Mouse (Mus musculus) embryonic facial prominence, embryonic 15.5 days (tissue): ENCODE measurements around the gene Pacs1. TPM values are rescaled to one million over a fixed set of nuclear protein-coding genes. Genes with fewer than 3 reads are reported as not detected.
"Not testable (repeated sequence)": the region's sequence is repeated elsewhere in the genome, so short reads cannot be mapped to it uniquely, and the experiment has no call there.

Experiments used
- ATAC-seq: fragments of 200-750 bp; cut with Nextera tagmentation; 2 replicates; pipeline ENCODE4 v1.8.0; 2017; ENCODE audit warnings: low read depth, moderate TSS enrichment; ENCODE audit not compliant: insufficient number of reproducible peaks, low FRiP score, low TSS enrichment
- H3K27ac ChIP-seq: fragments of 300-500 bp; sonication (generic); replicated peaks from 2 replicates; pipeline ENCODE4 v1.5.1; 2015; ENCODE audit warnings: mild to moderate bottlenecking, inconsistent platforms
- H3K27me3 ChIP-seq: fragments of 300-500 bp; sonication (generic); 2 replicates; pipeline ENCODE4 v1.6.1; 2015; ENCODE audit warnings: inconsistent platforms
- H3K36me3 ChIP-seq: fragments of 300-500 bp; sonication (generic); 2 replicates; pipeline ENCODE4 v1.6.1; 2015; ENCODE audit warnings: mild to moderate bottlenecking, inconsistent platforms
- H3K4me1 ChIP-seq: fragments of 300-500 bp; sonication (generic); 2 replicates; pipeline ENCODE4 v1.6.1; 2015; ENCODE audit warnings: inconsistent platforms
- H3K4me2 ChIP-seq: fragments of 300-500 bp; sonication (generic); replicated peaks from 2 replicates; pipeline ENCODE4 v1.6.1; 2015; ENCODE audit warnings: mild to moderate bottlenecking, inconsistent platforms
- H3K4me3 ChIP-seq: fragments of 300-500 bp; sonication (generic); replicated peaks from 2 replicates; pipeline ENCODE4 v1.5.1; 2015; ENCODE audit warnings: mild to moderate bottlenecking, inconsistent platforms
- H3K9ac ChIP-seq: fragments of 300-500 bp; sonication (generic); 2 replicates; pipeline ENCODE4 v1.6.1; 2015; ENCODE audit warnings: inconsistent platforms
- H3K9me3 ChIP-seq: fragments of 300-500 bp; sonication (generic); replicated peaks from 2 replicates; pipeline ENCODE4 v1.6.1; 2016; ENCODE audit warnings: inconsistent platforms
- WGBS: fragments of 180-500 bp; shearing (Covaris S2); methylation state at CpG from one replicate; pipeline ENCODE4 v1.1.7; 2015; 5-methylcytosine and 5-hydroxymethylcytosine counted together
- polyA plus RNA-seq: library from polyadenylated mRNA; unstranded; fragments of >200 nt; fragmentation: Nextera tagmentation; extraction: Ambion mirVana; gene quantifications from 2 replicates; pipeline ENCODE4 v1.2.1, GENCODE M21; 2015

Pacs1 gene
- polyA plus RNA-seq, 1 experiment from 2014 or later = 30.6 TPM

DNA sequence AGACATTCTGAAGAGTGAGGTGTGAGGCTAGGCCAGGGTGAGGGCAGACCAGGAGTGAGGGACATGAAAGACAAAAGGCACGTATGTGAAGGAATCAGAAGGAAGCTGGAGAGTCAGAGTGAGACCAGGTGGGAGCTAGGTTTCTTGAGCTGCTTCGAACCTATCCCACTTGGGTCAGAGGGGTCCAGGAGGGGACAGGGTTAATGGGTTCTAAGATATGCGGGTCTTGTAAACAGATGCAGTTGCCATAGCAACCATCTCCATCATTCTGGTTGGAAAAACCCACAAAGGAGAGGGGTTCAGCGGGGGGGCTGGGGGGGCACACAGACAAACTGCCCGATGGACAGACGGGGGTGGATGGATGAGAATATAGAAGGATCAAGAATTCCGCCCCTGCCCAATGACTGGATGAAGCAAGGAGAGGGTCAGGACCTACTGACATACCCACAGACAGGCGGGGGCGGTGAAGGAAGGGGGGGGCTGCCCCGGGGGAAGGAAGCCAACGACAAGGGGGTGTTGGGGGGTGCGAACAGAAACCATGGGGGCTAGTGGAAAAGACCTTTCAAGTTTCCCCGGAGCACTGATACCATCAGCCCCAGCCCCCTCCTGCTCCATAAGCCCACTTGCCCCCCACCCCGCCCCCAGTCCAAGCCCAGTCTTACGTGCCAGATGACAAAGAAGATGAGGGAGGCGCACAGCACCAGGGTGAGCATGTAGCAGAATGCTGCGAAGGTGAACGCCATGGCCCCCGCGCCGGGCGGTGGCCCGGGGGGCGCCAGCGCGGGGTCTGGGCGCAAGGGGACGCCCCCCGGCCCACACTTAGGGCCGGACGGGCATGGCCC lies 175.2 kb downstream of the Pacs1 start:
- Histone ChIP-seq H3K4me2 (peak overlapping the region; percentile 99), H3K4me1 (peaks cover 65% of the 10 kb centered on the region), H3K9me3 (no peaks in the 10 kb centered on the region), H3K27ac (peak overlapping the region; percentile 65), H3K4me3 (peak overlapping the region; percentile 70), H3K27me3 (no peaks in the 10 kb centered on the region), H3K36me3 (peaks cover 45% of the 10 kb centered on the region), H3K9ac (peak overlapping the region; percentile 91)
- 4% methylated on average over 31 of the region's 31 CpGs for WGBS
- ATAC-seq = no peak; the same call in 1 of the 2 replicates

DNA sequence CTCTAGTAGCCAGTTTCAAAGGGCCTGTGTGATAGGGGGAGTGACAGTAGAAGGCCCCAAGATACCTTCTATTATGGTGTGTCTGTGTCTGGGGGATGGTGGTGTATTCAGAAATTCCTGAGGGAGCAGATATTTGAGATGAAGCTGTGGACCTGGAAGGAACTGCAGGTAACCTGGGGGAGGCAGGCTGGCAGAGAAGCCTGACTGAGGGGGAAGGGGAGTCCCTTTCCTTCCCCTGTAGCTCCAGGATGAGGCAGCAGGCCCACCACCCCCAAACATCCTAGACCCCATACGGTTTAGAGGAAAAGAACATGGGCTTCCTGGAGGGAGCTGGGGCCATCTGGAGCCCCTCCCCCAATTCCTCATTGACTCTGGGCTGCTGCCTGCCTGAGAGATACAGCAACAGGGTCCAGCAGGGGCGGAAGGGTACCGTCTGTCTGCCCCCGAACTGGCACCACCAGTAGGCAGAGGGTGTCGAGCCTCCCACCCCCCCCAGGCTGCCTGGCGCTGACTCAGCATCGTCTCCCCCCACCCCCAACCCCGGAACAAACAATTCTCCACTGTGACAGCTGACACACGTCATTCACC lies 176.9 kb downstream of the Pacs1 start:
- WGBS = 14% methylated on average over 9 of the region's 9 CpGs
- Histone ChIP-seq H3K4me2 (0 out of 2 replicates have a peak overlapping the region, but pooled peaks have one; percentile 99), H3K36me3 (peaks cover 45% of the 10 kb centered on the region), H3K9ac (no peak overlapping the region), H3K4me1 (peaks cover 65% of the 10 kb centered on the region), H3K27me3 (no peaks in the 10 kb centered on the region), H3K4me3 (no peak overlapping the region), H3K9me3 (no peaks in the 10 kb centered on the region), H3K27ac (no peak overlapping the region; the same call in 1 of the 2 replicates)
- no peak for ATAC-seq

DNA sequence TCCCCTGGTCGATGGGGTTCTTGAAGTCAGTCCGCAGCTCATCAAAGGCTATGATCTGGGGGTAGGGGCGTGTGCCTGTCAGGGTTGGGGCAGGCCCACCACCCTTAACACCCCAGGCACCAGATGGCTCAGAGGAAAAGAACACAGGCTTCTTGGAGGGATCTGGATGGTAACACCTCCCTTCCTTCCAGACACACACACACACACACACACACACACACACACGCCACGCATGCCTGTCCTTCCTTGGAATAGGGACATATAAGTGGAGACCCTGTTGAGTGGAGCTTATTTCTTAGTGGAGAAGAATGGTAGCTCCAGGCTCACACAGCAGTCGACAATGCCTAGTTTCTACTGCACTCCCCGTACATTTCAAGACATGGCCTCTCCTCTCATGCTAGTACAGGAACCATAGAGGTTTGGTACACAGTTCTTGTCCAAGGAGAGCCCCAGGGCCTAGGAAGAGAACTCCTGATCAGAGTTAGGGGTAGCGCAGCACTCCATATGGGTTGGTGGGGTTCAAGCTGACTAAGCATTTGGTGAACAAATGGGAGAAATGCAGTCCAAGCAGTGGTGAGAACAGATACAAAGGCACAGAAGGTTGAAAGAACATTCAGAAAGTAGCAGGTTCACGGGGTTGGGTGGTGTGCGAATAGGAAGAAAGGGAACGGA lies 178.0 kb downstream of the Pacs1 start:
- WGBS = 40% methylated on average over 11 of the region's 11 CpGs
- Histone ChIP-seq H3K36me3 (peaks cover 44% of the 10 kb centered on the region), H3K4me2 (peak overlapping the region; percentile 29; the same call in 1 of the 2 replicates), H3K27me3 (no peaks in the 10 kb centered on the region), H3K4me3 (no peak overlapping the region; the same call in 1 of the 2 replicates), H3K9ac (no peak overlapping the region), H3K27ac (no peak overlapping the region), H3K9me3 (no peaks in the 10 kb centered on the region), H3K4me1 (peaks cover 65% of the 10 kb centered on the region)
- no peak for ATAC-seq

DNA sequence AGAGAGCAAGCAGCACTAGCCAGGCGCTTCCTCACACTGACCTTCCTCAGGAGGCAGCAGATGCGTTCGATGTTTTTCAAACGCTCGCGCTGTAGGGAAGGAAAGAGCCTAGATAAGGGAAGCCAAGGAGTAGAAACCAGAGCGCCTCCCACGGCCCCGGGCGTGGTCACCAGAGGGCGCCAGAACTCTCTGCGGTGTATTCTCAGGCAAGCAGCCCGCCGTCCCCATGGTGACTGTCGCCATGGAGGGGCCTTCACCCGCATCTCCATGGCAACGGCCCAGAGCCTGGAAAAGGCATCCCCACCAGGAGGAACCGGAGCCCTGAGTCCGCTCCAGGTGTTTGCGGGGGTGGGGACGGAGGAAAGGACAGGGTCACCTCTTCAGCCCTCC lies 178.7 kb downstream of the Pacs1 start:
- Histone ChIP-seq H3K27ac (no peak overlapping the region), H3K4me1 (peaks cover 61% of the 10 kb centered on the region), H3K4me3 (no peak overlapping the region; the same call in 1 of the 2 replicates), H3K27me3 (no peaks in the 10 kb centered on the region), H3K9me3 (no peaks in the 10 kb centered on the region), H3K4me2 (peak overlapping the region; percentile 29; the same call in 1 of the 2 replicates), H3K36me3 (peaks cover 43% of the 10 kb centered on the region), H3K9ac (no peak overlapping the region)
- peak; percentile 43; the same call in 1 of the 2 replicates for ATAC-seq
- WGBS = under 1% methylated on average over 21 of the region's 21 CpGs

DNA sequence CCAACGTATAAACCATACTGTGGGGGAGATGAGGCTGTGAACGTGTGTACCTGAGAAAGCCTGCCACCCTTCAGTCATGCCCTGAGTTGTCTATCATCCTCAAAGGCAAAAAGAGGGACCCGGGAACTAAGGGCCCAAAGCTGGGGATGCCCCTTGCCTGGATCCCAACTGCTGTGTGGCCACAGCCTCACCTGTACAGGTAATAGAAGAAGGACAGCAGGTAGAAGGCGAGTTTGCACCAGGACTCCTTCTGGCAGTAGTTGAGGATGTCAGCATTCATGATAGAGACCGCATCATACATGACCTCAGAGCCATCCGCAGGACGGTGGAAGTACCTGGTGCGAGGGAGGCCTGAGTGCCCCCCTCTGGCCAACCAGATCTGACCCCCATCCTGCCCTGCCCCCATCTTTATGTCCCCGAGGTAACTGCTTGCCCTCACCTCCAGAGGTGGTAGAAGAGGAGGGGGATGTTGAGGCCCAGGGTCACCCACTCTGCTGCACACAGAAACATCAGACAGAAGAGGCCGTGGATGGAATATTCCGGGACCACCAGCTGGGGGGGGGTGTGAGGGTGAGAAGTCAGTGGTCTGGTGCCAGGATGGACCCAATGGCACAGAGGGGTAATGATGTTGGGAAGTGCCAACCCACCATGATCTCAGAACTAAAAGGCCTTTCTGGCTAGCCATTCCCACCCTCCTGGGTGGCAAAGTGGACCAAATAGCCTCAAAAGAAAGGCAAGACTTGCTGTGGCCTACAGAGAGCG lies 179.3 kb downstream of the Pacs1 start:
- no peak for ATAC-seq
- Histone ChIP-seq H3K36me3 (peaks cover 43% of the 10 kb centered on the region), H3K4me2 (no peak overlapping the region), H3K4me3 (no peak overlapping the region; the same call in 1 of the 2 replicates), H3K9ac (no peak overlapping the region), H3K4me1 (peaks cover 59% of the 10 kb centered on the region), H3K27ac (no peak overlapping the region), H3K27me3 (no peaks in the 10 kb centered on the region), H3K9me3 (no peaks in the 10 kb centered on the region)
- 71% methylated on average over 12 of the region's 12 CpGs for WGBS

DNA sequence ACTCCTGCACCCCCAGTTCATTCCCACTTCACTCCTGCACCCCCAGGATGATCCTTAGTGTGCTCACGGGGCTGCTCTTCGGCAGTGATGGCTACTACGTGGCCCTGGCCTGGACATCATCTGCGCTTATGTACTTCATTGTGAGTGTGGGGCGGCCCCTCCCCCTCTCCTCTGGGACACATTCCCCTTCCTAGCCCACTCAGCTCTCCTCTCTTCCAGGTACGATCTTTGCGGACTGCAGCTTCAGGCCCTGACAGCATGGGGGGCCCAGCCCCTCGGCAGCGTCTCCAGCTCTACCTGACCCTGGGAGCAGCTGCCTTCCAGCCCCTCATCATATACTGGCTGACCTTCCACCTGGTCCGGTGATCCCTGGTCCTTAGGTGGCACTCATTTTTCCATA lies 180.8 kb downstream of the Pacs1 start:
- 92% methylated on average over 10 of the region's 10 CpGs for WGBS
- H3K4me1 ChIP-seq = peaks cover 50% of the 10 kb centered on the region
- peaks cover 43% of the 10 kb centered on the region for H3K36me3 ChIP-seq
- no peak overlapping the region; the same call in 1 of the 2 replicates for H3K4me3 ChIP-seq
- no peak overlapping the region for H3K9ac ChIP-seq
- no peak for ATAC-seq
- no peaks in the 10 kb centered on the region for H3K27me3 ChIP-seq
- H3K9me3 ChIP-seq = no peaks in the 10 kb centered on the region
- no peak overlapping the region for H3K4me2 ChIP-seq
- H3K27ac ChIP-seq = no peak overlapping the region

DNA sequence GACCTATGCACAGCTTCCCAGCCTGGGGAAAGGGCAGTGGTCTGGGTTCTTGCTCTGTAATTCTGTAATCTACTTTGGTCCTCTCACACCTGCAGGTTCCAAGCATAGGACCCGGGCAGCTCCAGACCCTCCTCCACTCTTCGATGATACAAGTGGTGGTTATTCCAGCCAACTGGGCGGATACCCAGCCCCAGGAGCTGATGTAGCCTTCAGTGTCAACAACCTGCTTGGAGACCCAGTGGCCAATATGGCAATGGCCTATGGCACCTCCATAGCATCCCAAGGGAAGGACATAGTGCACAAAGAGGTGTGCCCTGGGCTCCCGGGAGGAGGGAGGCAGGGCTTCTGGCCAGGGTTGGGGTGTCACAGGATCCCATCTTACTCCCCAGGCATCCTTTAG lies 183.6 kb downstream of the Pacs1 start:
- H3K4me3 ChIP-seq = peak overlapping the region; percentile 78
- H3K27me3 ChIP-seq = peaks cover 23% of the 10 kb centered on the region
- no peak for ATAC-seq
- WGBS = 89% methylated on average over 4 of the region's 4 CpGs
- H3K9ac ChIP-seq = no peak overlapping the region
- no peaks in the 10 kb centered on the region for H3K9me3 ChIP-seq
- H3K27ac ChIP-seq = no peak overlapping the region
- peak overlapping the region; percentile 55 for H3K4me2 ChIP-seq
- peaks cover 37% of the 10 kb centered on the region for H3K4me1 ChIP-seq
- H3K36me3 ChIP-seq = peaks cover 43% of the 10 kb centered on the region

DNA sequence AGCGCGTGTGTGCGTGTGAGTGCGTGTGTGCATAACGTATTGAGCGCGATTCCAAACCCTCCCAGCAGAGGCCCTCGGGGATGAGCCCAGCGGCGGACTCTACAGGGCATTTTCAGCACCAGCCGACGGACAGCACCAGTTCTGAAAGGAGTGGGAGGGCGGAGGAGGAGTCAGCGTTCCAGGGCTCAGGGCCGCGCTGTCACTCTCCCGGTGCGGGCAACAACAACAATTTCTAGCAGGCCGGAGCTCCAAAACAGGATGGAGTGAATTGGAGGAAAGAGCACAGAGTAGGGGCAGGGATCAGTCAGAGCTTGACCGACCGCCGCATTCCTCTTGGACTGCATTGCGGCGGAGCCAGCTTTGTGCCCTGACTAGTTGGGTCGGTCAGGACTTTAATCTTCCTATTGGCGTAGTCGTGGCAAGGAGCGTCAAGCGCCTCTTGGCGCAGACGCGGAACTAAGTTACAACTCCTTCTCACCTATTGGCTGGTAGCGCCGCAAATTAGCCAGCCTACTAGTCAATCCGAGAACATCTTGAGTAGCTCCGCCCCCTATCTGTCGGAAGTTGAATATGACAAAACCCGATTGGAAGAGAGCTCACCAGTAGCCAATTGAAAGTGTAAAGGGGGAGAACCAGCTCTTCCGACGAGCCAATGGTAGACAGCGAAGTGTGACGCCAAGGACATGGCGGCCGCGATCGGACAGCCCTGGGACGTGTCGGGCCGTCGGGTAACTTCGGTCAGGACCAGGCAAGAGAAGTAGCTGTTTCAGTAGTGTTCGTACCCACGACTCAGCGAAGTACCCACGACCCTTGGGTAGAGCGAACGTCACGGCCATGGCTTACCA lies 184.8 kb downstream of the Pacs1 start, which contains the start of gene Yif1a:
Gene Yif1a (plus strand): TSS at position 655 of the 845 bp plus-strand sequence.
- Histone ChIP-seq H3K27ac (peak within 1 kb of the TSS; percentile 87), H3K4me2 (peak within 1 kb of the TSS; percentile 55), H3K4me1 (peaks cover 27% of the 10 kb centered on the region), H3K27me3 (peaks cover 35% of the 10 kb centered on the region), H3K4me3 (peak within 1 kb of the TSS; percentile 78), H3K36me3 (peaks cover 33% of the 10 kb centered on the region), H3K9ac (peak within 1 kb of the TSS; percentile 57), H3K9me3 (no peaks in the 10 kb centered on the region)
- under 1% methylated on average over 58 of the region's 58 CpGs for WGBS
- ATAC-seq = peak; percentile 91

DNA sequence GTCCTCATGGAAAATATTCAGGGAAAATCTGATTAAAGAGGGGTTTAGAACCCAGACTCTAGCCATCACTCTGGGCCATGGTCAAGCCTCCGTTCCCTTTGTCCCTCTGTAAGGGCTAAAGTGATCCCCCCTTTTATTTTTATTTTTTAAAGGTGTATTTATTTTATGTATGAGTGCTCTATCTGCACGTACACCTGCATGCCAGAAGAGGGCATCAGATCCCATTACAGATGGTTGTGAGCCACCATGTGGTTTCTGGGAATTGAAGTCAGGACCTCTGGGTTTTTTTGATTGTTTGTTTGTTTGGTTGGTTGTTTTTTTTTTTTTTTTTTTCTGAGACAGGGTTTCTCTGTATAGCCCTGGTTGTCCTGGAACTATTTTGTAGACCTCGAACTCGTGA lies 186.4 kb downstream of the Pacs1 start:
- not testable (repeated sequence) for H3K27ac ChIP-seq, H3K9me3 ChIP-seq, H3K4me3 ChIP-seq, H3K9ac ChIP-seq, ATAC-seq, H3K4me2 ChIP-seq
- 57% methylated on average over 4 of the region's 4 CpGs for WGBS
- H3K4me1 ChIP-seq = peaks cover 27% of the 10 kb centered on the region
- H3K27me3 ChIP-seq = peaks cover 51% of the 10 kb centered on the region
- peaks cover 17% of the 10 kb centered on the region for H3K36me3 ChIP-seq
